Mouse (Mus musculus) G1E-ER4 (cell line): Measurements from ENCODE around the gene Slc44a4. TPM values are rescaled to one million over a fixed set of nuclear protein-coding genes. Genes with fewer than 3 reads are reported as not detected.
"Not testable (repeated sequence)": the region's sequence is repeated elsewhere in the genome, so short reads cannot be mapped to it uniquely, and the experiment has no call there.

ENCODE experiments used
- GATA1 ChIP-seq: IDR thresholded peaks from one replicate; pipeline ENCODE4 v1.8.0; 2012; ENCODE audit warnings: low read length, inconsistent platforms
- polyA plus RNA-seq: library from polyadenylated mRNA; stranded (reverse); fragments of >175 nt; gene quantifications from 2 replicates; pipeline ENCODE4 v1.2.3, GENCODE M21; 2012

Slc44a4 gene
- polyA plus RNA-seq, 1 experiment, result not detected

- TF ChIP-seq GATA1, result no peak
These were observed 51.4 kb downstream of the Slc44a4 start for GRCm38 (mm10) chr17:34965627-34966026.

DNA sequence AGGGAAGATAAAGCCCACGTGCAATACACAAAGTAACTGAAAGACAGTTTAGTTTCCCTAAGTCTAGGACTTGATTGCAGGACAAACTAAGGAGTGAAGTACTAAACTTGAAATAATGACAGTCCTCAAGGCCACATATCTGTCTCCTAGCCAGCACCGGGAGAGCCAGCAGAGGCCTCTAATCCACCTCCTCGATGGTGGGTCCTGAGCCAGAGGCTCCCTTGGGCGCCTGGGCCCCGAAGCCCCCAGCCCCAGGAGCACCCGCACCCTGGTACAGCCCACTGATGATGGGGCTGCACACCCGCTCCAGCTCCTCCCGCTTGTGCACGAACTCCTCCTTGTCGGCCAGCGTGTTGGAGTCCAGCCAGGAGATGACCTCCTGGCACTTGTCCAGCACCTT lies 55.6 kb downstream of the Slc44a4 start, which contains the start of gene Gm20481:
TSS of gene Gm20481 (plus strand) at position 91 of the 400 bp plus-strand sequence.
- not testable (repeated sequence) for TF ChIP-seq GATA1

GRCm38 (mm10) chr17:34972069-34972749 lies 57.9 kb downstream of the Slc44a4 start, which contains the start of the genes Hspa1a and Hspa1l:
Gene Hspa1a (minus strand): TSS chr17:34972156.
Gene Hspa1l (plus strand): TSS chr17:34972703.
- TF ChIP-seq GATA1, result not testable (repeated sequence)

- TF ChIP-seq GATA1, result no peak
These were observed 61.6 kb downstream of the Slc44a4 start for GRCm38 (mm10) chr17:34975581-34976492.

- no peak for TF ChIP-seq GATA1
These were observed 62.7 kb downstream of the Slc44a4 start for GRCm38 (mm10) chr17:34977000-34977399.

DNA sequence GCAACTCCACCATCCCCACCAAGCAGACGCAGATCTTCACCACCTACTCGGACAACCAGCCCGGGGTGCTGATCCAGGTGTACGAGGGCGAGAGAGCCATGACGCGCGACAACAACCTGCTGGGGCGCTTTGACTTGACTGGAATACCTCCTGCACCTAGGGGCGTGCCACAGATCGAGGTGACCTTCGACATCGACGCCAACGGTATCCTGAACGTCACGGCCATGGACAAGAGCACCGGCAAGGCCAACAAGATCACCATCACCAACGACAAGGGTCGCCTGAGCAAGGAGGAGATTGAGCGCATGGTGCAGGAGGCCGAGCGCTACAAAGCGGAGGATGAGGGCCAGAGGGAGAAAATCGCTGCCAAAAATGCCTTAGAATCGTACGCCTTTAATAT lies 64.0 kb downstream of the Slc44a4 start:
- TF ChIP-seq GATA1, result no peak

DNA sequence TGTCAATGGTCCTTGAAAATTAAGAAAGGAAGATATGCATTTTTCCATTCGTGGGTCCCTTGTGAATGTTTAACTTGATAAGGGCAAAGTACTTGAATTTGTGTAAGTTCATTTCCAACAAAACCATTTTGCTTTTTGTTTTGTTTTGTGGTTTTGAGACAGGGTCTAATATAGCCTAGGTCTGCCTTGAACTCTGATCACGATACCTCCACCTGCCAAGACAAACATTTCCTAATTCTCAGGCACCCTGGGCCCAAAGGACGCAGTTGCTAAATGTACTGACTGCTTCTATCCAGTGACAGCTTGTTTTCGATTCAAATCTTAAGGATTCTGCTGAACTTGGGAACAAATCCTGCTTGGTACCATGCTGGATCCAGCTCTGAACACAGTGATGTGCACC lies 65.4 kb downstream of the Slc44a4 start:
- TF ChIP-seq GATA1, result no peak

Other genes starting within 250 kb of the Slc44a4 start
- gene Tnxb, start 243.9 kb upstream of the Slc44a4 start, polyA plus RNA-seq, result not detected in 2 replicates
- not detected in 2 replicates for gene C4b, start 170.6 kb upstream of the Slc44a4 start, polyA plus RNA-seq
- gene Cyp21a1, start 109.9 kb upstream of the Slc44a4 start, polyA plus RNA-seq, result not detected in 2 replicates
- 52.4 and 52.9 TPM in 2 replicates for gene Stk19, start 77.5 kb upstream of the Slc44a4 start, polyA plus RNA-seq
- 47.6 and 78.7 TPM in 2 replicates for gene Dxo, start 77.4 kb upstream of the Slc44a4 start, polyA plus RNA-seq
- gene Skiv2l, start 64.3 kb upstream of the Slc44a4 start, polyA plus RNA-seq, result 62.2 and 65.4 TPM in 2 replicates
- gene Nelfe, start 64.1 kb upstream of the Slc44a4 start, polyA plus RNA-seq, result 375 and 385 TPM in 2 replicates
- not detected in 2 replicates for gene Cfb, start 51.9 kb upstream of the Slc44a4 start, polyA plus RNA-seq
- 24.4 and 27.6 TPM in 2 replicates for gene Zbtb12, start 35.0 kb upstream of the Slc44a4 start, polyA plus RNA-seq
- gene Gm20547, start 32.4 kb upstream of the Slc44a4 start, polyA plus RNA-seq, result not detected in 2 replicates
- 0.49 and 1.3 TPM in 2 replicates for gene C2, start 16.2 kb upstream of the Slc44a4 start, polyA plus RNA-seq
- gene Ehmt2, start 16.0 kb upstream of the Slc44a4 start, polyA plus RNA-seq, result 352 and 449 TPM in 2 replicates
- gene Neu1, start 16.8 kb downstream of the Slc44a4 start, polyA plus RNA-seq, result 12.3 and 17.6 TPM in 2 replicates
- gene Hspa1b, start 44.8 kb downstream of the Slc44a4 start, polyA plus RNA-seq, result 0.33 and 0.36 TPM in 2 replicates
- 0.12 TPM in 1 of 2 replicates, not detected in the other for gene Gm20481, start 55.4 kb downstream of the Slc44a4 start, polyA plus RNA-seq
- not detected in 2 replicates for gene Hspa1a, start 57.7 kb downstream of the Slc44a4 start, polyA plus RNA-seq
- 0.02 TPM in 1 of 2 replicates, not detected in the other for gene Hspa1l, start 58.2 kb downstream of the Slc44a4 start, polyA plus RNA-seq
- 309 and 320 TPM in 2 replicates for gene Lsm2, start 67.4 kb downstream of the Slc44a4 start, polyA plus RNA-seq
- gene Vars, start 86.5 kb downstream of the Slc44a4 start, polyA plus RNA-seq, result 965 and 1,080 TPM in 2 replicates
- gene Vwa7, start 102.1 kb downstream of the Slc44a4 start, polyA plus RNA-seq, result 1.0 and 1.4 TPM in 2 replicates
- 40.3 and 64.9 TPM in 2 replicates for gene Sapcd1, start 113.5 kb downstream of the Slc44a4 start, polyA plus RNA-seq
- 7.0 and 7.1 TPM in 2 replicates for gene Msh5, start 132.3 kb downstream of the Slc44a4 start, polyA plus RNA-seq
- 168 and 216 TPM in 2 replicates for gene Clic1, start 135.5 kb downstream of the Slc44a4 start, polyA plus RNA-seq
- 156 and 185 TPM in 2 replicates for gene Ddah2, start 144.6 kb downstream of the Slc44a4 start, polyA plus RNA-seq
- gene Ly6g6c, start 150.9 kb downstream of the Slc44a4 start, polyA plus RNA-seq, result not detected in 2 replicates
- gene Mpig6b, start 151.7 kb downstream of the Slc44a4 start, polyA plus RNA-seq, result not detected in 2 replicates
- gene Ly6g6e, start 162.4 kb downstream of the Slc44a4 start, polyA plus RNA-seq, result not detected in 2 replicates
- 0.22 TPM in 1 of 2 replicates, not detected in the other for gene Ly6g6d, start 163.6 kb downstream of the Slc44a4 start, polyA plus RNA-seq
- gene Ly6g6f, start 171.1 kb downstream of the Slc44a4 start, polyA plus RNA-seq, result 0.05 and 0.06 TPM in 2 replicates
- gene Abhd16a, start 174.8 kb downstream of the Slc44a4 start, polyA plus RNA-seq, result 112 and 148 TPM in 2 replicates
- gene Ly6g5c, start 193.8 kb downstream of the Slc44a4 start, polyA plus RNA-seq, result not detected in 2 replicates
- 0.08 and 0.15 TPM in 2 replicates for gene Ly6g5b, start 201.0 kb downstream of the Slc44a4 start, polyA plus RNA-seq
- gene Gpank1, start 207.0 kb downstream of the Slc44a4 start, polyA plus RNA-seq, result 62.0 and 85.8 TPM in 2 replicates
- 66.1 and 68.9 TPM in 2 replicates for gene Csnk2b, start 207.6 kb downstream of the Slc44a4 start, polyA plus RNA-seq
- gene D17H6S53E, start 211.9 kb downstream of the Slc44a4 start, polyA plus RNA-seq, result 11.4 and 13.3 TPM in 2 replicates
- gene Apom, start 217.6 kb downstream of the Slc44a4 start, polyA plus RNA-seq, result 0.23 and 0.27 TPM in 2 replicates
- 685 and 826 TPM in 2 replicates for gene Bag6, start 220.7 kb downstream of the Slc44a4 start, polyA plus RNA-seq